In the genomic region with DNA sequence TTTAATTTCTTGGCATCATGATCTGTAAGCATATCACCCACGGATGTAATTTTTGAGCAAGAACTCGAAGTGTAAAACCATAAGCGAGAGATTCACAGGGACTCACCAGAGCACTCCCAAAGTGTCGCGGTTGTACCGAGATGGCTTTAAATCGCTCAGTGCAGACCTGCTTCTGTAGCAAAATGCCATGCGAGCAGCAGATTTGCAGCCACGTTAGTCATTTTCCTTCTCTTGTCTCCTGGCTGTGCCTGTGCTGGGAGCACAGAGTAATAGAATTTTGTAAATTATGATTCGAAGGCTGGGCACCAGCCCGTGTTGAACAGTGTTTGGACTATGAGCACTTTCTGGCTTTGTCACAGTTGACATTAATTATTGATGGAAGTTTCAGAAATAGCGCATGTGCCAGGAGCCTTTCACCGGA, we compare ENCODE assay signal across 13 mouse cellular contexts.
A peak's percentile ranks its signal among the peaks of the same experiment; 100 is the strongest.
DNase-seq lines count a peak whose midpoint lies in the region; ATAC-seq and TF ChIP-seq lines count a peak whose summit lies in the region.
"Had no signal": no experiment of that assay in that cellular context is flagged by ENCODE, and none has a peak within 500 bp of the region (broad histone marks: within the 10 kb centered on the region; RNA-seq: fewer than 3 reads in every experiment).

No protein-coding gene starts in this region.

- peak; percentile 83 for DNase-seq in kidney, adult 2 months
- DNase-seq in kidney, postnatal 10 days: no peak
- DNase-seq in frontal cortex, adult 2 months (ENCODE audit: extremely low spot score in 1 of 2, low spot score in 1 of 2): peak; percentile 72 to 80
- peak; percentile 30 to 40 for DNase-seq in layer of hippocampus, postnatal 14 days (ENCODE audit: low spot score in 2 of 2)
- peak; percentile 22 for DNase-seq in retina, postnatal 1 day
- no peak for DNase-seq in c-Kit-positive CD71-positive TER-119-positive erythroid progenitor cells, embryonic 14.5 days (ENCODE audit: low spot score)
- no peak for DNase-seq in adrenal gland, postnatal 10 days
- DNase-seq: cerebellum, adult 9-11 months had no signal

- peaks cover 11% of the 10 kb centered on the region; the same call in 1 of the 2 replicates for H3K4me1 ChIP-seq in kidney, adult 2 months (ENCODE audit: control insufficient read depth, insufficient read depth, low read length)
- H3K4me1 ChIP-seq: heart, embryonic 13.5 days had no signal

- TF ChIP-seq POLR2A in kidney, adult 2 months (IDR thresholded peaks at IDR 0.05; ENCODE audit: low read depth, low read length): no peak

- peak overlapping the region; percentile 63 for H3K4me3 ChIP-seq in kidney, adult 2 months (ENCODE audit: insufficient read depth, low read depth, low read length)
- H3K4me3 ChIP-seq: erythroblast, embryonic 14.5 days; heart, embryonic 13.5 days; midbrain, embryonic 12.5 days had no signal

- peak overlapping the region; percentile 90 for H3K27ac ChIP-seq in kidney, adult 2 months (ENCODE audit: insufficient read depth, low read depth, low read length)
- H3K27ac ChIP-seq: heart, embryonic 13.5 days; kidney, postnatal 0 days; midbrain, embryonic 12.5 days had no signal

- 52% methylated on average over 13 of the region's 13 CpGs for WGBS in kidney, adult 2 months

- no peaks in the 10 kb centered on the region for H3K36me3 ChIP-seq in kidney, adult 2 months (ENCODE audit: control insufficient read depth, insufficient read depth, low read length)
- H3K36me3 ChIP-seq: heart, embryonic 13.5 days; midbrain, embryonic 12.5 days had no signal

- no peaks in the 10 kb centered on the region for H3K27me3 ChIP-seq in kidney, adult 2 months (replicated peaks; ENCODE audit: control insufficient read depth, insufficient read depth, low read length)
- H3K27me3 ChIP-seq: heart, embryonic 13.5 days had no signal

- ATAC-seq in megakaryocyte, adult 5-6 weeks (ENCODE audit: poor library complexity, severe bottlenecking): no peak

- TF ChIP-seq CTCF in kidney, adult 2 months (conservative IDR thresholded peaks at IDR 0.05; ENCODE audit: insufficient read depth, insufficient read length, low read depth, low read length): no peak

Comparison
In these comparisons a context has a peak if more than half of its experiments do, and no peak if none do; other contexts are left out.
1. DNase-seq: peak in kidney, adult 2 months (single experiment), frontal cortex, adult 2 months (2 of 2), layer of hippocampus, postnatal 14 days (2 of 2) and retina, postnatal 1 day (single experiment); none in kidney, postnatal 10 days (single experiment), c-Kit-positive CD71-positive TER-119-positive erythroid progenitor cells, embryonic 14.5 days (single experiment) and adrenal gland, postnatal 10 days (single experiment).